Mouse (Mus musculus) midbrain, embryonic 15.5 days (tissue): ENCODE data around the gene Gm47283. TPM values are rescaled to one million over a fixed set of nuclear protein-coding genes. Genes with fewer than 3 reads are reported as not detected.
"Not testable (repeated sequence)": the region's sequence is repeated elsewhere in the genome, so short reads cannot be mapped to it uniquely, and the experiment has no call there.

Experiments
- ATAC-seq: fragments of 200-750 bp; cut with Nextera tagmentation; replicated peaks from 2 replicates; pipeline ENCODE4 v1.8.0; 2017; ENCODE audit warnings: moderate TSS enrichment
- H3K27ac ChIP-seq: fragments of 300-500 bp; sonication (generic); 2 replicates; pipeline ENCODE4 v1.5.1; 2015; ENCODE audit warnings: mild to moderate bottlenecking, inconsistent platforms
- H3K27me3 ChIP-seq: fragments of 300-500 bp; sonication (generic); replicated peaks from 2 replicates; pipeline ENCODE4 v1.6.1; 2015; ENCODE audit warnings: inconsistent platforms
- H3K36me3 ChIP-seq: fragments of 300-500 bp; sonication (generic); replicated peaks from 2 replicates; pipeline ENCODE4 v1.6.1; 2015; ENCODE audit warnings: inconsistent platforms
- H3K4me1 ChIP-seq: fragments of 300-500 bp; sonication (generic); 2 replicates; pipeline ENCODE4 v1.6.1; 2015; ENCODE audit warnings: inconsistent platforms
- H3K4me2 ChIP-seq: fragments of 300-500 bp; sonication (generic); 2 replicates; pipeline ENCODE4 v1.6.1; 2015; ENCODE audit warnings: inconsistent platforms, mild to moderate bottlenecking, moderate library complexity
- H3K4me3 ChIP-seq: fragments of 300-500 bp; sonication (generic); 2 replicates; pipeline ENCODE4 v1.5.1; 2015; ENCODE audit warnings: mild to moderate bottlenecking, inconsistent platforms
- H3K9ac ChIP-seq: fragments of 300-500 bp; sonication (generic); 2 replicates; pipeline ENCODE4 v1.6.1; 2015; ENCODE audit warnings: mild to moderate bottlenecking, inconsistent platforms
- H3K9me3 ChIP-seq: fragments of 300-500 bp; sonication (generic); 2 replicates; pipeline ENCODE4 v1.6.1; 2016; ENCODE audit warnings: inconsistent platforms
- WGBS: fragments of 180-500 bp; shearing (Covaris S2); methylation state at CpG from one replicate; pipeline ENCODE4 v1.1.7; 2015; ENCODE audit warnings: mixed read lengths; 5-methylcytosine and 5-hydroxymethylcytosine counted together
- polyA plus RNA-seq: library from polyadenylated mRNA; unstranded; fragments of >200 nt; fragmentation: Nextera tagmentation; extraction: Ambion mirVana; gene quantifications from 2 replicates; pipeline ENCODE4 v1.2.1, GENCODE M21; 2015

The Gm47283 gene
- polyA plus RNA-seq = not detected in 2 replicates

- not testable (repeated sequence) for H3K36me3 ChIP-seq, H3K27ac ChIP-seq, ATAC-seq, H3K4me2 ChIP-seq, H3K9ac ChIP-seq, H3K9me3 ChIP-seq, H3K4me1 ChIP-seq, H3K27me3 ChIP-seq, H3K4me3 ChIP-seq
- WGBS = no CpG with 5 or more reads among the region's 48 CpGs
These were observed at the start of gene Gm47283 for GRCm38 (mm10) chrY:90784438-90784837. Gene Gm47283, plus strand, starts transcription at chrY:90784738.

GRCm38 (mm10) chrY:90735181-90735895 is 49.2 kb upstream of the Gm47283 start:
- H3K4me1 ChIP-seq, H3K27me3 ChIP-seq, H3K9ac ChIP-seq, H3K4me3 ChIP-seq, H3K27ac ChIP-seq, H3K4me2 ChIP-seq, ATAC-seq, H3K36me3 ChIP-seq: not testable (repeated sequence)
- peaks cover 17% of the 10 kb centered on the region for H3K9me3 ChIP-seq
- WGBS = 96% methylated on average over 4 of the region's 5 CpGs

- not testable (repeated sequence) for H3K9ac ChIP-seq, ATAC-seq, H3K4me2 ChIP-seq, H3K4me1 ChIP-seq, H3K36me3 ChIP-seq, H3K27ac ChIP-seq, H3K4me3 ChIP-seq, H3K27me3 ChIP-seq
- H3K9me3 ChIP-seq = peaks cover 22% of the 10 kb centered on the region
- 76% methylated on average over 6 of the region's 9 CpGs for WGBS
These were observed 48.1 kb upstream of the Gm47283 start for GRCm38 (mm10) chrY:90736217-90737000.

- no peak overlapping the region for H3K4me3 ChIP-seq
- H3K36me3 ChIP-seq = peaks cover 8% of the 10 kb centered on the region
- no peak for ATAC-seq
- no peak overlapping the region for H3K4me2 ChIP-seq
- H3K9ac ChIP-seq = no peak overlapping the region
- 62% methylated on average over 4 of the region's 7 CpGs for WGBS
- H3K27me3 ChIP-seq = no peaks in the 10 kb centered on the region
- no peak overlapping the region for H3K27ac ChIP-seq
- H3K9me3 ChIP-seq = peaks cover 35% of the 10 kb centered on the region
- H3K4me1 ChIP-seq = no peaks in the 10 kb centered on the region
These were observed 46.7 kb upstream of the Gm47283 start for GRCm38 (mm10) chrY:90737606-90738430.

- Histone ChIP-seq H3K4me2 (no peak overlapping the region), H3K27ac (no peak overlapping the region), H3K9ac (no peak overlapping the region), H3K4me1 (no peaks in the 10 kb centered on the region), H3K36me3 (peaks cover 8% of the 10 kb centered on the region), H3K27me3 (no peaks in the 10 kb centered on the region), H3K4me3 (no peak overlapping the region), H3K9me3 (peaks cover 36% of the 10 kb centered on the region)
- WGBS = 80% methylated on average over 1 of the region's 1 CpGs
- no peak for ATAC-seq
These were observed 46.2 kb upstream of the Gm47283 start for GRCm38 (mm10) chrY:90738431-90738680.

- H3K27me3 ChIP-seq, H3K9ac ChIP-seq, ATAC-seq, H3K4me1 ChIP-seq, H3K27ac ChIP-seq, H3K36me3 ChIP-seq, H3K4me3 ChIP-seq, H3K4me2 ChIP-seq: not testable (repeated sequence)
- H3K9me3 ChIP-seq = peaks cover 36% of the 10 kb centered on the region
- WGBS = 72% methylated on average over 28 of the region's 28 CpGs
These were observed 45.6 kb upstream of the Gm47283 start for GRCm38 (mm10) chrY:90738841-90739530.

- H3K9ac ChIP-seq, H3K4me2 ChIP-seq, H3K4me1 ChIP-seq, ATAC-seq, H3K36me3 ChIP-seq, H3K27ac ChIP-seq, H3K4me3 ChIP-seq, H3K27me3 ChIP-seq: not testable (repeated sequence)
- WGBS = 52% methylated on average over 11 of the region's 11 CpGs
- peaks cover 40% of the 10 kb centered on the region for H3K9me3 ChIP-seq
These were observed 45.0 kb upstream of the Gm47283 start for GRCm38 (mm10) chrY:90739531-90740012.

GRCm38 (mm10) chrY:90740013-90740561 is 44.5 kb upstream of the Gm47283 start:
- ATAC-seq = no peak
- 51% methylated on average over 14 of the region's 14 CpGs for WGBS
- Histone ChIP-seq H3K27ac (no peak overlapping the region), H3K36me3 (peaks cover 8% of the 10 kb centered on the region), H3K27me3 (no peaks in the 10 kb centered on the region), H3K4me3 (no peak overlapping the region), H3K4me1 (no peaks in the 10 kb centered on the region), H3K9ac (no peak overlapping the region), H3K9me3 (peaks cover 40% of the 10 kb centered on the region), H3K4me2 (no peak overlapping the region)

GRCm38 (mm10) chrY:90741006-90741405 is 43.5 kb upstream of the Gm47283 start:
- peak; percentile 66 for ATAC-seq
- H3K4me3 ChIP-seq, H3K27me3 ChIP-seq, H3K27ac ChIP-seq, H3K4me1 ChIP-seq, H3K9ac ChIP-seq, H3K4me2 ChIP-seq: not testable (repeated sequence)
- H3K36me3 ChIP-seq = peaks cover 14% of the 10 kb centered on the region
- 76% methylated on average over 38 of the region's 38 CpGs for WGBS
- peaks cover 40% of the 10 kb centered on the region for H3K9me3 ChIP-seq

- ATAC-seq = peak; percentile 48
- Histone ChIP-seq H3K9me3 (peaks cover 40% of the 10 kb centered on the region), H3K36me3 (peaks cover 14% of the 10 kb centered on the region)
- not testable (repeated sequence) for H3K27ac ChIP-seq, H3K4me3 ChIP-seq, H3K4me2 ChIP-seq, H3K9ac ChIP-seq, H3K4me1 ChIP-seq, H3K27me3 ChIP-seq
- 81% methylated on average over 42 of the region's 43 CpGs for WGBS
These were observed 42.9 kb upstream of the Gm47283 start for GRCm38 (mm10) chrY:90741452-90742260.
